Mouse (Mus musculus) erythroblast, embryonic 14.5 days (primary cell): ENCODE results near the gene Nfkbib. TPM values are rescaled to one million over a fixed set of nuclear protein-coding genes. Genes with fewer than 3 reads are reported as not detected.

Experiments used
- H3K27me3 ChIP-seq: 2 replicates; pipeline ENCODE4 v1.6.1; 2012; ENCODE audit warnings: inconsistent platforms; ENCODE audit not compliant: control insufficient read depth
- H3K36me3 ChIP-seq: 2 replicates; pipeline ENCODE4 v1.6.1; 2012; ENCODE audit warnings: mild to moderate bottlenecking, inconsistent platforms; ENCODE audit not compliant: control insufficient read depth
- H3K4me1 ChIP-seq: 2 replicates; pipeline ENCODE4 v1.6.1; 2012; ENCODE audit warnings: inconsistent platforms; ENCODE audit not compliant: control insufficient read depth
- H3K4me3 ChIP-seq: replicated peaks from 2 replicates; pipeline ENCODE3; 2012; ENCODE audit warnings: moderate library complexity, mild to moderate bottlenecking, inconsistent platforms
- H3K9me3 ChIP-seq: 2 replicates; pipeline ENCODE4 v1.6.1; 2012; ENCODE audit warnings: low read length, inconsistent platforms, mixed read lengths; ENCODE audit not compliant: control insufficient read depth
- GATA1 ChIP-seq: IDR thresholded peaks from 2 replicates; pipeline ENCODE4 v1.6.1; 2012; ENCODE audit warnings: low read length, inconsistent platforms, mixed read lengths
- TAL1 ChIP-seq: IDR thresholded peaks from 3 replicates; pipeline ENCODE4 v1.6.1; 2012; ENCODE audit warnings: low read length, inconsistent platforms, mixed read lengths
- polyA plus RNA-seq: library from polyadenylated mRNA; stranded (reverse); fragments of >175 nt; gene quantifications from 2 replicates; pipeline ENCODE4 v1.2.3, GENCODE M21; 2012

The Nfkbib gene
- polyA plus RNA-seq, 1 experiment, result 20.1 TPM

- peaks cover 64% of the 10 kb centered on the region for H3K4me1 ChIP-seq
- H3K36me3 ChIP-seq, result peaks cover 37% of the 10 kb centered on the region
- TF ChIP-seq GATA1 (peak; percentile 46; the same call in 1 of the 2 replicates), TAL1 (no peak)
- no peaks in the 10 kb centered on the region for H3K27me3 ChIP-seq
- peak overlapping the region; percentile 93 for H3K4me3 ChIP-seq
- H3K9me3 ChIP-seq, result no peaks in the 10 kb centered on the region
These were observed 43.1 kb upstream of the Nfkbib start for GRCm38 (mm10) chr7:28810107-28811066.

DNA sequence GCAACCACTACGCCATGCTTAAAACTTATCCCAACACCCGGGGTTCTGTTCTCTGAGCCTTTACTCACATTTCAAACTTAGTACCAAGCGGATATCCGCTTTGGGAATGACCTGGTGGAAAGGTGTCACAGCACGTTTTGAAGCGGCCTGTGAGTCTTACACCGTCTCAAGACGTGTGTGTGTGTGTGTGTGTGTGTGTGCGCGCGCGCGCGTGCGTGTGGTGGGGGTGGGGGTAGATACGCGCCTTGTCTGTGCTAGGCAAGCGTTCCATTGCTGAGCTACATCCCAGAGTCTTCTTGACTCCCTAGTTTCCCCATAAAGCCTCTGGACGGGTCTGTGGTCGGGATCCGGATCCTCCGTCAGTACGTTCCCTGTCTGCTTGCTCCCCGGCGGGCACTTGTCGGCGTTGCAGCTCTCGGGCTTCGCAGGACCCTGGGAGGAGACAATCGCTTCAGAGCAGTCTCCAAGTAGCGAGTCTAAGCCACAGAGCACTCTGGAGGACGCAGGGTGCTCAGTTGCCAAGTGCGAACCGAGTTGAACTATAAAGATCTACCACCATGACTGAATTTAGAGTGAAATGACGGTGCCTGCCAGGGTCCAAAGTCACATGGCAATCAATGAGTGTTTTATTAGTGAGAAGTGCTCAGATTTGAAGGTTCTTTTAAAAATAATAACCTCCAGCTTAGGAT, 42.2 kb upstream of the Nfkbib start:
- H3K4me1 ChIP-seq, result peaks cover 57% of the 10 kb centered on the region
- no peaks in the 10 kb centered on the region for H3K9me3 ChIP-seq
- peaks cover 29% of the 10 kb centered on the region for H3K36me3 ChIP-seq
- H3K27me3 ChIP-seq, result no peaks in the 10 kb centered on the region
- H3K4me3 ChIP-seq, result peak overlapping the region; percentile 93
- TF ChIP-seq GATA1, result no peak
- TF ChIP-seq TAL1, result no peak

DNA sequence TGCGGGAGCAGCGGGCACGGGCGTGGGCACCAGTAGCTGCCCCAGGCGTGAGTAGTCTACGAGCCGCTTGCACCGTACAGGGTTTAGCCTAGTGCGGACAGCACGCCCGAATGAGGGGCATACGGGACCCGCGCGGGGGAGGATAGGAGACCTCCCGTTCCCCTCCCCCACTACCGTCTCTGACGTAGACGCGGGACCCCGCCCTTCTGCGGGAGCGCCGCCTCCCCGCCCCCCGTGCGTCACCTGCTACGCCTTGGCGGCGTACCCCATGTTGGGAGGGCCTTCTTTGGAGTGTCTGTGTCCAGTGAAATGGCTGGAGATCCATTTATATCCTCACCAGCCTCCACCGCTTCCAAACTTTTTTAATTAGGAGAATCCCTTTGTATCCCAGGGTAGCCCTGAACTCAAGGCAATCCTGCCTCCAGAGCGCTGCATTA, 41.7 kb upstream of the Nfkbib start:
- no peak for TF ChIP-seq GATA1
- TF ChIP-seq TAL1, result no peak

DNA sequence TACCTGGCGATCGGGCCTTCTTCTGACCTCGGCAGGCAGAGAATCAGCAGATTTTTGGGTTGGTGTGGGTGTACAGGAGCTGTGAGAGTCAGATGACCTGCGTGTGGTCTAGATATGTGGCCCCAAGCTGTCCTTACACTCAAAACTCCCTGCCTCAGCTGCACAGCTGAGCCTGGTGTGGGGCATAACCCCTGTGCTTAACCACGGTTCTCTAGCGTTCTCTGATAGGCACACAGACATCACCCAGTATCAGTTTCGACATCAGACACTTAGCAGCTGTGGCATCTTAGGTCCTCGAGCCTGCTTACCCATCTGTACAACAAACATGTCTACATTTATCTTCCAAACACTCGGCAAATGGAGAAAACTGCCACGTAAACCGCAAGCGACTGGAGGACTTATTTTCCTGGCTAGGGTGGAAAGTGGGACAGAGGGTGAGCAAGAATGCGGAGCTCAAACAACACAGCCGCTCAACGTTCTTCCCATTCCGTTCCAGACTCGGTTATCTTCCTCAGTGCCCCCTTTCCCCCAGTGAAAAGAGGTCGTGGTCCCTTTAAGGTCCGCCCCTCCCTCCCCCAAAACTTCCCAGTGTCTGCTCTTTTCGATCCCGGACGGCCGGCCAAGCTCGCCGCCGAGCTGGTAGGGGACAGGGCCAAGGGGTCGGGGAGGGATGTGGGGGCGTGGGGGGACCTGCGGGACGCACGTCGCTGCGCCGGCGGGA, 41.1 kb upstream of the Nfkbib start, which contains the start of gene Hnrnpl:
Gene Hnrnpl (plus strand): TSS at position 321 of the 721 bp plus-strand sequence.
- no peak for TF ChIP-seq TAL1
- no peak for TF ChIP-seq GATA1
- peaks cover 17% of the 10 kb centered on the region for H3K36me3 ChIP-seq
- no peaks in the 10 kb centered on the region for H3K27me3 ChIP-seq
- H3K4me3 ChIP-seq, result peak within 1 kb of the TSS; percentile 93
- no peaks in the 10 kb centered on the region for H3K9me3 ChIP-seq
- peaks cover 55% of the 10 kb centered on the region for H3K4me1 ChIP-seq

More for the DNA sequence above, 41.7 kb upstream of the Nfkbib start:
- Histone ChIP-seq H3K9me3 (no peaks in the 10 kb centered on the region), H3K4me1 (peaks cover 55% of the 10 kb centered on the region), H3K36me3 (peaks cover 23% of the 10 kb centered on the region), H3K27me3 (no peaks in the 10 kb centered on the region), H3K4me3 (peak overlapping the region; percentile 93)

DNA sequence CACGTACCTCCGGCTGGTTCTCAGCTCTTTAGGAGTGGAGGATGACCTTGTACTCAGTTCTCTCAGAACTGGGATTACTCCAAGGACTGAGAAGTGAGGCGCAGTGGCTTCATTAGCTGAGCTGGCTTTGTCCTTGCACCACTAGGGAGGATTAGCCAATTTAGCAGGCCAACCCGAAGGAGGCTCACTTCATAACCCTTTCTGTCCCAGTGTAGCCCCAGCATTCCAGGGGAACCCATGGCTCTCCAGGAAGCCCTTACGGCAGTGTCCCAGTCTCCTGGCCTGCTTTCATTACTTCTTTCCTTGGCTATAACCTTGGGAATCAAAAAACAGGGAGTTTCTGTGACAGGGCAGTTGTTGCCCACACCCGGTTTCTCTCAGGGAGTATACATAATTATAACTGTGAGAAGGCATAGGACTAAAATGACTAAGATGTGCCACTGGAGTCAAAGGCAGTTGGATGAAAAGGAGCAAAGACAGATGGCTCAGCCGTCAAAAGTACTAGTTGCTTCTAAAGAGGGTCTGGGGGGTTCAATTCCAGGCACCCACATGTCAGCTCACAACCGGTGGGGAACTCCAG, 40.4 kb upstream of the Nfkbib start:
- peaks cover 55% of the 10 kb centered on the region for H3K4me1 ChIP-seq
- TF ChIP-seq TAL1, result no peak
- no peak for TF ChIP-seq GATA1
- peak overlapping the region; percentile 93 for H3K4me3 ChIP-seq

DNA sequence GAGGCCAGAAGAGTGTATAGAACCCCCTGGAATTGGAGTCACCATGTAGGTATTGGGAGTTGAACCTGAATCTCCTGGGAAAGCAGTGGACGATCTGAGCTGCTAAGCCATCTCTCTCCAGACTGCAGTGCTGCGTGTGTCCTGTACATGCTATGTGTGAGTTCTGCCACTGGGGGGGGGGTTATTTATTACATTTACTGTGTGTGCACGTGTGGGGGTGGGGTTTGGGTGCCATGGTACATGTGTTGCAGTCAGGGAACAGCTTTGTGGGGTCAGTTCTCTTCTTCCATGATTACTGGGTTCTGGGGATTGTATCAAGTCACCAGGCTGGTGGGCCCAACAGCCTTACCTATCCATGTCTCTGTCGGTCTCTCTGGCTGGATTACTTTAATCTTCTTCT, 39.6 kb upstream of the Nfkbib start:
- TF ChIP-seq TAL1 (no peak), GATA1 (no peak)
- Histone ChIP-seq H3K27me3 (no peaks in the 10 kb centered on the region), H3K4me1 (peaks cover 53% of the 10 kb centered on the region), H3K36me3 (peaks cover 2% of the 10 kb centered on the region), H3K9me3 (no peaks in the 10 kb centered on the region), H3K4me3 (no peak overlapping the region)

More for the DNA sequence above, 40.4 kb upstream of the Nfkbib start:
- peaks cover 11% of the 10 kb centered on the region for H3K36me3 ChIP-seq
- H3K27me3 ChIP-seq, result no peaks in the 10 kb centered on the region
- H3K9me3 ChIP-seq, result no peaks in the 10 kb centered on the region

DNA sequence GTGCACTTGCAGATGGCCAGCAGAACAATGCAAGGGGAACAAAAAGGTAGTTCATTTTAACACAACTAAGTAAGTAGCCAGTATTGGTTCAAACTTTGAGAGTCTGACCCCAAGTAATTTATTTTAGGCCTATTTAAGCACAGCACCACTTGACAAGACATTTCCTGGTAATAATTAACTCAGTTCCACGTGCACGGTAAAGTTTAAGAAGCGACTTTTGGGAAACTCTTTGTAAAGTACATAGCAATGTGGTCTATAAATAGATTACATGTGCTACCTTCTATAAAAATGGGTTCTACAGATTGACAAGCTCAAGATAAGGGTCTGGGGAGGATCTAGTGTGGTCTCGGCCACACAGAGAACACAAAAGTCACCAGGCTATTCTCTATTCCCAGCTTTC, 36.4 kb upstream of the Nfkbib start:
- no peak for TF ChIP-seq GATA1
- TF ChIP-seq TAL1, result no peak

DNA sequence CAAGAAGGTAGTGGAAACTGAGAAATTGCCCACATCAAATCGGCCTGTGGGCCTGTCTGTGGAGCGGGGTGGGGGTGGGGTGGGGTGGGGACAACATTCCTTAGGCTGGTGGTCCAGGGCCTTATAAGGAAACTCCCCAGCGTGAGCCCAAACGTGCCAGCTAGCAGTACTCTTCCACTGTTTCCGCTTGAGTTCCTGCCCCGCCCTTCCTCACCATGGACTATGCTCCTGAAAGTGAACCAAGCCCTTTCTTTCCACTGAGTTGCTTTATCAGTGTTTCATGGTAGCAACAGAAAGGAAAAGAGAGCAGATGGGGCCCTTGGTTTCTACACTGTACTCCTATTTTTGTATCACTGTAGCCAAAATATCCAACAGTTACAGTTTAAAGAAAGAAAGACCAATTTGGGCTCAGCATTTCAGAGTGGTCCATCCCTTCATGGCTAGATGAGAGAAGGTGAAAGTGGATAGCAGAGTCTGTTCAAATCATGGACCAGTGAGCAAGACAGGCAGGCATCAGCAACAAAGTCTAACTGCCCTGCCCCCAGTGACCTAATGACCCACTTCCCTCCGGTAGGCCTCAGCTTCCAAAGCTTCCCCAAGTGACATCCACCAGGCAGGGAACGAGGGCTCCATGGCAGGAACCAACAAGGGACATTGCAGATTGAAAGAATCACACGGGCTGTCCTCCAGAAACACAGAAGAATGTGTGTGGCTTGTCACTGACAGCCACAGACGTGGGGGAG, 35.7 kb upstream of the Nfkbib start:
- Histone ChIP-seq H3K4me3 (no peak overlapping the region), H3K27me3 (no peaks in the 10 kb centered on the region), H3K9me3 (no peaks in the 10 kb centered on the region), H3K36me3 (peaks cover 2% of the 10 kb centered on the region; the same call in 1 of the 2 replicates), H3K4me1 (peaks cover 32% of the 10 kb centered on the region)
- TF ChIP-seq GATA1, result no peak
- no peak for TF ChIP-seq TAL1

More for the DNA sequence above, 36.4 kb upstream of the Nfkbib start:
- no peak overlapping the region for H3K4me3 ChIP-seq
- no peaks in the 10 kb centered on the region for H3K27me3 ChIP-seq
- no peaks in the 10 kb centered on the region for H3K9me3 ChIP-seq
- H3K36me3 ChIP-seq, result peaks cover 2% of the 10 kb centered on the region; the same call in 1 of the 2 replicates
- peaks cover 38% of the 10 kb centered on the region for H3K4me1 ChIP-seq
